Mouse (Mus musculus) limb, embryonic 14.5 days (tissue): ENCODE results near the gene Gpha2. TPM values are rescaled to one million over a fixed set of nuclear protein-coding genes. Genes with fewer than 3 reads are reported as not detected.

ENCODE experiments used
- ATAC-seq: fragments of 200-750 bp; cut with Nextera tagmentation; 2 replicates; pipeline ENCODE4 v1.8.0; 2017; ENCODE audit warnings: low read depth, moderate number of reproducible peaks, moderate TSS enrichment; ENCODE audit not compliant: low FRiP score
- DNase-seq: peaks from one replicate; pipeline ENCODE4 v3.0.0-alpha.2; 2015; ENCODE audit warnings: low spot score
- H3K27ac ChIP-seq: fragments of 300-500 bp; sonication (generic); replicated peaks from 2 replicates; pipeline ENCODE4 v1.5.1; 2014; ENCODE audit warnings: low read depth, mild to moderate bottlenecking, low read length, moderate library complexity, mixed read lengths
- H3K27me3 ChIP-seq: fragments of 300-500 bp; sonication (generic); 2 replicates; pipeline ENCODE4 v1.6.1; 2014; ENCODE audit warnings: low read length, mixed read lengths; ENCODE audit not compliant: control insufficient read depth, insufficient read depth
- H3K36me3 ChIP-seq: fragments of 300-500 bp; sonication (generic); 2 replicates; pipeline ENCODE4 v1.6.1; 2014; ENCODE audit warnings: mild to moderate bottlenecking, low read length, moderate library complexity, mixed read lengths; ENCODE audit not compliant: control insufficient read depth, insufficient read depth
- H3K4me1 ChIP-seq: fragments of 300-500 bp; sonication (generic); 2 replicates; pipeline ENCODE4 v1.6.1; 2014; ENCODE audit warnings: antibody characterized with exemption, low read length, mixed read lengths; ENCODE audit not compliant: control insufficient read depth, insufficient read depth
- H3K4me2 ChIP-seq: fragments of 300-500 bp; sonication (generic); replicated peaks from 2 replicates; pipeline ENCODE4 v1.6.1; 2014; ENCODE audit warnings: low read depth, mild to moderate bottlenecking, low read length, moderate library complexity; ENCODE audit not compliant: severe bottlenecking
- H3K4me3 ChIP-seq: fragments of 300-500 bp; sonication (generic); replicated peaks from 2 replicates; pipeline ENCODE4 v1.5.1; 2014; ENCODE audit warnings: low read length
- H3K9ac ChIP-seq: fragments of 300-500 bp; sonication (generic); 2 replicates; pipeline ENCODE4 v1.6.1; 2014; ENCODE audit warnings: mild to moderate bottlenecking, low read depth, low read length, moderate library complexity; ENCODE audit not compliant: severe bottlenecking
- H3K9me3 ChIP-seq: fragments of 300-500 bp; sonication (generic); 2 replicates; pipeline ENCODE4 v1.6.1; 2016; ENCODE audit warnings: low read length; ENCODE audit not compliant: control insufficient read depth
- POLR2A ChIP-seq: fragments of 200-500 bp; IDR thresholded peaks from 2 replicates; pipeline ENCODE4 v1.8.0; 2012; ENCODE audit warnings: inconsistent platforms, mild to moderate bottlenecking, moderate library complexity, borderline replicate concordance; ENCODE audit not compliant: insufficient read depth, insufficient read length; ENCODE audit errors: extremely low read depth
- WGBS: fragments of 180-500 bp; shearing (Covaris S2); extraction: QIAGEN DNeasy Blood & Tissue Kit; methylation state at CpG from one replicate; pipeline ENCODE4 v1.1.7; 2014; 5-methylcytosine and 5-hydroxymethylcytosine counted together
- polyA plus RNA-seq, 2 experiments: library from polyadenylated mRNA; depleted of rRNA in 1 of 2; stranded (reverse) in 1 of 2; unstranded in 1 of 2; fragments of >200 nt; fragmentation: Nextera tagmentation in 1 of 2; extraction: Ambion mirVana in 1 of 2; gene quantifications; 2 replicates each; pipeline versions ENCODE4 v1.2.1 to v1.2.3; 2012 to 2014

The Gpha2 gene
- polyA plus RNA-seq, 2 experiments: 1.5 to 2.3 TPM

DNA sequence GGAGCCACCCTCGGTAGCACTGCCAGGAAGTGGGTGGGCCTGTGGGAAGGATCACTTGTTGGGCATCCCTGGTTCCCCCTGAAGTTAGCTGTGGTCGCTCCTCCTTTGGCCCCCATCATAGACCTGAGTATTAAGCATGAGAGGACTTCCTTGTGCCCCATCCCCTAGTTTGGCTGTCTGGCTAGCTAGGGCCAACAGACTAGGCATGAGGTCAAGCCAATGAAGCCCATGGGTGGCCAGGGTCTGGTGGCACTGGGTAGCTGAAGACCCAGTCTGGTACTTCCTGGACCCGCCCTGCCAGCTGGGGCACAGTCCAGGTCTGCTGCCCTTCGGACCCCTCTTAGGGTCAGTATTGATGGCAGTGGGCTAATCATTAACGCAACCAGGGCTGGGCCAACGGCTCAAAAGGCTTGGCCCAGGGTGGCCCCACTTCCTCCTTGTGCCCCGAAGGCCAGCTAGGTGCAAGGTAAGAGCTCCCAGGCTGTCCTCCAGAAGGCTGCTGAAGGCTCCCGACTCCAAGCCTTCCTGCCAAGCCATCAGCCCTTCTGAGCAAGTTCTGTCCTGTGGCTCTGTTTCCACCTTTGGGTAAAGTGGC lies 36.8 kb downstream of the Gpha2 start:
- Histone ChIP-seq H3K27me3 (no peaks in the 10 kb centered on the region), H3K4me2 (no peak overlapping the region), H3K4me3 (no peak overlapping the region), H3K9ac (no peak overlapping the region), H3K9me3 (no peaks in the 10 kb centered on the region), H3K36me3 (peaks cover 43% of the 10 kb centered on the region), H3K27ac (no peak overlapping the region), H3K4me1 (no peaks in the 10 kb centered on the region)
- no peak for TF ChIP-seq POLR2A
- 84% methylated on average over 8 of the region's 8 CpGs for WGBS
- ATAC-seq (no peak), DNase-seq (no peak)

DNA sequence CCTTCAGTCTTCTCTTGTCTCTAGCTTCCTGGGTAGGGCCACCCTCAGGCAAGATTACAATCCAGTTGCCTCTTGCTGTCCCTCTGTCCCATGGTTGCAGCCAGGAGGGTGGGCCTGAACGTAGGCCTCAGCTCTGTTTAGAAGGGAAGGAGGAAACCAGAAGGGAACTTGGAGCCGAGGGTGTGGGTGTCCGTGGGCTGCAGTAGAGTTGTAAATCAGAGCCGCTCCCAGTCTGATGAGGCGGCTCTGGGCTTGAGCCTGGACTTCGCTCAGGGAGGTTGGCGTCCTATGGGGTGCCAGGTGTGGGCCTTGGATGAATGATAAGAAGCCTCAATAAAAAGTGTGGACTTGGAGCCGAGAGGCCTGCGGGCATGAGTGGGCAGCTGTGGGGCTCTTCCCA lies 38.0 kb downstream of the Gpha2 start:
- ATAC-seq (no peak), DNase-seq (no peak)
- H3K9ac ChIP-seq: no peak overlapping the region
- no peak overlapping the region for H3K27ac ChIP-seq
- H3K36me3 ChIP-seq: peaks cover 30% of the 10 kb centered on the region
- no peaks in the 10 kb centered on the region for H3K27me3 ChIP-seq
- no peak for TF ChIP-seq POLR2A
- no peaks in the 10 kb centered on the region; the same call in 1 of the 2 replicates for H3K4me1 ChIP-seq
- H3K9me3 ChIP-seq: no peaks in the 10 kb centered on the region
- H3K4me2 ChIP-seq: no peak overlapping the region
- H3K4me3 ChIP-seq: no peak overlapping the region
- 56% methylated on average over 9 of the region's 9 CpGs for WGBS

DNA sequence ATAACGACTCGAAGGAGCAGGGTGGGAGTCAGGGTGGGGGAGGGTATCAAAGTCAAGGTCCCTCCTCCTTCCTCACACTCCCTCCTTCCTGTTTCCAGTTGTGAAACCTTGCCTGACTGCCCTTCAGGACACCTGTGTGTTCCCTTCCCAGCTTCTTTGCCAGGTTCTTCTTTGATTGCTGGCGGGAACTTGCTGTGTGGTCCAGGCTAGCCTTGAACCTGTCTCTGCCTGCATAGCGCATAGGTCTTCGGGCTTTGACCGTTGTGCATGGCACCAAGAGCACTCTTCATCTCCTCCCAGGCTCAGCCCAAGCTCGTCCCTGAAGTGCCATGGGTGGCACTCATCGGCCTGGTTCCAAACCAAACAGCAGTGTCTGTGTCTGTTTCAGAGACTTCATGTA lies 38.8 kb downstream of the Gpha2 start:
- DNase-seq: no peak
- Histone ChIP-seq H3K9me3 (no peaks in the 10 kb centered on the region), H3K4me3 (no peak overlapping the region), H3K9ac (no peak overlapping the region), H3K4me1 (no peaks in the 10 kb centered on the region; the same call in 1 of the 2 replicates), H3K36me3 (peaks cover 26% of the 10 kb centered on the region), H3K4me2 (no peak overlapping the region), H3K27ac (no peak overlapping the region), H3K27me3 (no peaks in the 10 kb centered on the region)
- no peak for ATAC-seq
- no peak for TF ChIP-seq POLR2A
- WGBS: 86% methylated on average over 8 of the region's 8 CpGs

DNA sequence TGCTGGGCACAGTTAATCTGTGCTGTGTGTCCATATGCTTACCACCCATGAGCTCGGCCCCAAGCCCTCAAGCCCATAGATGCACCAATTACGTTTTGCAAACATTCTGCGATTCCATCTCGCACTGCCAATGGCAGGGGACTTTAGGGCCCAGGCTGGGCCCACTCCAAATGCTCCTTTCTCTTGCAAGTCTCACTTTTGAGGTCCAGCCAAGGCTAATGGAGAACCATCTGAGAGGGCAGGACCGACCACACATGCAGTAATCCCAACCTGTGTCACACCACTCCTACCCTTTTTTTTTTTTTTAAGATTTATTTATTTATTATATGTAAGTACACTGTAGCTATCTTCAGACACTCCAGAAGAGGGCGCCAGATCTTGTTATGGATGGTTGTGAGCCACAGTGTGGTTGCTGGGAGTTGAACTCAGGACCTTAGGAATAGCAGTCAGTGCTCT lies 39.6 kb downstream of the Gpha2 start:
- no peak overlapping the region for H3K4me2 ChIP-seq
- H3K9me3 ChIP-seq: no peaks in the 10 kb centered on the region
- H3K27ac ChIP-seq: no peak overlapping the region
- no peaks in the 10 kb centered on the region; the same call in 1 of the 2 replicates for H3K4me1 ChIP-seq
- DNase-seq: no peak
- peaks cover 18% of the 10 kb centered on the region for H3K36me3 ChIP-seq
- no peak overlapping the region for H3K4me3 ChIP-seq
- H3K9ac ChIP-seq: no peak overlapping the region
- H3K27me3 ChIP-seq: no peaks in the 10 kb centered on the region
- no peak for ATAC-seq
- 56% methylated on average over 6 of the region's 6 CpGs for WGBS
- no peak for TF ChIP-seq POLR2A

DNA sequence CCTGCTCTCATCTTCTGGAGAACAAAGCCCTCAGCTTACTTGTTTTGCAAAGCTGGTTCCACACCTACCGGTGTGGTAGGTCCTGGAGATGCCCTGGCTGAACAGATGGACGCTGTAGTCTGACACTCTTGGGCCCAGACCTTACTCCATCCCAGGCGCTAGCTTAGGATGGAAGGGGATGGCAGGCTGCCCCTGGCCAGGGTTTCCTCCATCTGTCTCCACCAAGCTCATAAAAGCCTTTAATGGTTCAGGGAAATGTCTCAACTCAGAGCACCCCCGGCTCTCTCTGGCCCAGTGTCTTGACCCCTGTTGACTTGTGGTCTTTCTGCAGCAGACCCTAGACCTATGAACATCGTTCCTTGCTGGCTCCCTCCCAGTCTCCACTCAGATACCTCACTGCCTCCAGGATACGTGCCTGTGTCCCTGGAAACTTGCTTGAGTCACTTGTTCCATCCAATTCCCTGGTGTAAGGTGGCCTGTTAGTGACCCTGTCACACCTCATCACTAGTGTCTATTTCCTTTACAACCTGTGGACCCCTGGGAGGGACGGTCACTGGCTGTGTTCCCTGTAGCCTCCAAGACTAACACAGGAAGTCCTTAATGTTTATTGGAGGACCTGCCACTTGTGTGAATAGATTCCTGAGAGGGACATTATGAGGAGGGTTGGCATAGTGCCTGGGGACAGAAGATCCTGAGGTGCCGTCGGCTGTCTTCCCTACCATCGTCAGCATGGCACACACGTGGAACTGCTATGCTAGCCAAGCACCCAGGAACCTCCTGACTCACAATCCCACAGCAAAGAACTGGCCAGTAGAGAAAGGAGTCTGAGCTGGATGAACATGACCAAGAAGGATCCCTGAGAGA lies 41.4 kb downstream of the Gpha2 start:
- Histone ChIP-seq H3K9ac (no peak overlapping the region), H3K27me3 (no peaks in the 10 kb centered on the region), H3K36me3 (0 out of 2 replicates have a peak, but pooled peaks cover under 1% of the 10 kb centered on the region), H3K27ac (no peak overlapping the region), H3K4me2 (no peak overlapping the region), H3K4me1 (no peaks in the 10 kb centered on the region; the same call in 1 of the 2 replicates), H3K9me3 (no peaks in the 10 kb centered on the region), H3K4me3 (no peak overlapping the region)
- WGBS: 46% methylated on average over 11 of the region's 11 CpGs
- ATAC-seq: peak; percentile 31; the same call in 1 of the 2 replicates
- no peak for DNase-seq
- no peak for TF ChIP-seq POLR2A
